Mouse (Mus musculus) C2C12 (cell line): ENCODE data around the gene Lexm. TPM values are rescaled to one million over a fixed set of nuclear protein-coding genes. Genes with fewer than 3 reads are reported as not detected.

Source experiments
- H3K27me3 ChIP-seq: one replicate; pipeline ENCODE4 v1.6.1; 2011; ENCODE audit not compliant: control insufficient read depth, insufficient read depth, insufficient read length
- H3K36me3 ChIP-seq: one replicate; pipeline ENCODE4 v1.6.1; 2011; ENCODE audit not compliant: control insufficient read depth, insufficient read depth
- H3K4me3 ChIP-seq: one replicate; pipeline ENCODE4 v1.5.1; 2011; ENCODE audit warnings: mild to moderate bottlenecking, control low read depth; ENCODE audit not compliant: poor library complexity, insufficient read depth, severe bottlenecking
- H3K79me2 ChIP-seq: one replicate; pipeline ENCODE4 v1.6.1; 2011; ENCODE audit not compliant: control insufficient read depth, insufficient read depth
- H3K79me3 ChIP-seq: one replicate; pipeline ENCODE4 v1.6.1; 2011; ENCODE audit warnings: low read depth, control low read depth
- H3ac ChIP-seq: one replicate; pipeline ENCODE3; 2011; ENCODE audit warnings: low read depth; ENCODE audit not compliant: control insufficient read depth, insufficient read length
- CEBPB ChIP-seq: IDR thresholded peaks from one replicate; pipeline ENCODE4 v1.6.1; 2011; ENCODE audit warnings: low read depth, mild to moderate bottlenecking, control low read depth, moderate library complexity
- CTCF ChIP-seq: IDR thresholded peaks from one replicate; pipeline ENCODE4 v1.5.1; 2011; ENCODE audit not compliant: control insufficient read depth, insufficient read depth, insufficient read length
- FOSL1 ChIP-seq: IDR thresholded peaks from one replicate; pipeline ENCODE4 v1.8.0; 2011; ENCODE audit warnings: mild to moderate bottlenecking, low read length; ENCODE audit not compliant: poor library complexity, insufficient read depth, severe bottlenecking
- MAX ChIP-seq: IDR thresholded peaks from one replicate; pipeline ENCODE4 v1.6.1; 2011; ENCODE audit warnings: mild to moderate bottlenecking, control low read depth
- MYOD1 ChIP-seq: IDR thresholded peaks from one replicate; pipeline ENCODE4 v1.6.1; 2011; ENCODE audit warnings: low read depth; ENCODE audit not compliant: control insufficient read depth, insufficient read length
- MYOG ChIP-seq: IDR thresholded peaks from one replicate; pipeline ENCODE4 v1.6.1; 2011; ENCODE audit not compliant: control insufficient read depth, insufficient read length; ENCODE audit errors: extremely low read depth
- USF1 ChIP-seq: IDR thresholded peaks from one replicate; pipeline ENCODE4 v1.6.1; 2011; ENCODE audit warnings: low read depth, mild to moderate bottlenecking, control low read depth, moderate library complexity
- polyA plus RNA-seq: library from polyadenylated mRNA; unstranded; fragments of >200 nt; fragmentation: generic; extraction: Trizol; gene quantifications from one replicate; pipeline ENCODE4 v1.2.1, GENCODE M21; 2012; ENCODE audit warnings: missing spikeins

The Lexm gene
- polyA plus RNA-seq, 1 experiment: not detected

DNA sequence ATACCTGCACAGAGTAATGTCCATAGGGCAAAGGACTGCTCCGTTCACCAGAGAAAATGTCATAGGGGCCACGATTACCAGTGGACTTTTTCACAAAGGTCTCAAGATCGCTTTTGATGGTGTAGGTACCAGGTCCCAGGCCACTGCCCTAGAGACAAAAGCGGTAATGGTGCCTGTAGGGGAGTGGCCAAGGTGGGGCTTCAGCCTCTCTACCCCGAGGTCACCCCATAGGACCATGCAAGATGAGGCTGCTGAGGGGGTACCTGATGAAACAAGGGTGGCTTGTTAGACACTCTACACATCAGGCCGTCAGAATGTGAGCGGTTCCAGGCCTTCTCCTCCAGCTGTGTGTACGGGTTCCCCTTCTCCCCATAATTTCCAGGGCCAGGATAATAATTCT lies 3.9 kb downstream of the Lexm start:
- no peaks in the 10 kb centered on the region for H3K79me2 ChIP-seq
- no peaks in the 10 kb centered on the region for H3K79me3 ChIP-seq
- no peak overlapping the region for H3K4me3 ChIP-seq
- H3ac ChIP-seq: no peak overlapping the region
- H3K36me3 ChIP-seq: no peaks in the 10 kb centered on the region
- no peaks in the 10 kb centered on the region for H3K27me3 ChIP-seq
- TF ChIP-seq CEBPB (no peak), MYOG (no peak), USF1 (no peak), MAX (no peak), CTCF (no peak), MYOD1 (no peak), FOSL1 (no peak)

DNA sequence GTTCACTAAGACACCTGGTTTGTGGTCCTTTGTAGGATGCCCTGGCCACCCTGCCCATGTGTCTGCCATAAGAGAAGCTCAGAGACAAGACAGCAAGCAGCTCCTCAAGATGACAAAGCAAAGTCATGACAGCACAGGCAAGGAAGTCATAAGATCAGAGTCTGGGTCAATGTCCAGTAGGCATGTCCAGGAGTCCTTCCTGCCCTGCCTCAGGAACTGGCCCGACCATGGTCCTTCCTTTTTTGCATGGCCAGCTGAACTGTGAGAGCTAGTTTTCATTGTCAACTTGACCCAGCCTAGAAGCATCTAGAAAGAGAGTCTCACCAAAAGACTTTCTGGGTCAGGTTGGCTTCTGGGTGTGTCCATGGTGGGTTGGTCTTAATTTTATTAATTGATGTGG lies 9.1 kb downstream of the Lexm start:
- H3K79me2 ChIP-seq: no peaks in the 10 kb centered on the region
- TF ChIP-seq USF1: no peak
- TF ChIP-seq CTCF: no peak
- no peak for TF ChIP-seq MAX
- TF ChIP-seq MYOG: no peak
- TF ChIP-seq CEBPB: no peak
- TF ChIP-seq MYOD1: no peak
- no peak for TF ChIP-seq FOSL1

DNA sequence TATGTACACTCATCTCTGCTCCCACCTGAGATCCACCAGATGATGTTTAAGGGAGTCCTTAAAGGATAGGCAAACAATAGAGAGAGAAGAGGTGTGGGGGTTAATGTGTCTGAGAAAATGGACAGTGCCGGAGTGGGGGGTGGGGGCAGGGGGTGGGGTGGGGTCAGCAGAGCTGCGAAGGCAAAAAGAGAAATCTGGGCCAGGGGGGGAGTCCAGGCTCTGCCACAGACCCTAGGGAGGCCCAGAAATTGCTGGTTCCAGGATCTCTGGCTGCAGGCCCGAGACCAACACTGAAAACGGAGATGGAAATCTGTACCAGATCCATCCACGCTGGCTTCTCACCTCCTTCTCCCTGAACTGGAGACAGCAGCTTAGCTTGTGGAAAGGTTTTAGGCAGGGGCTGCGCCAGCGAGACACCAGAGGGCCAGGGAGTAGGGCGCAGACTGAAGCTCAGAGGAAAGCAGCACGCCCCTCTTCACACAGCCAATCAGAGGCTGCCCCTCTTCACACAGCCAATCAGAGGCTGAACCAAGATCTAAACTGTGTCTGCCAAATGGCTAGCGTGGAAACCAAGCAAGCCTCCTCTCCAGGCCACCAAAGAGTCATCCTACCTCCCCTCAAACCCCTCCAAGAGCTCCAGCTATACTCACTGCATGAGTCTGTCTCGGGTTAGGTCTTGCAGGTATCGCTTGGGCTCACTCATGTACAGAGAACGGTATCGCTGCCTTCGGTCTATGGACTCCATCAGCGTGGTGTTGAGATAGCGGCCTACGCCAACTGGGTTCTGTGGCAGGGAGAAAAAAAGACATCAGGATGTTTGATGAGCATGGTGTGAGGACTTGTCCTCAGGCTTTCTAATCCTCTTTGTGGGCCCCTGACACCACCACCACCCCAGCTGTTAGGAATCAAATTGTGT lies 10.1 kb downstream of the Lexm start:
- Histone ChIP-seq H3K36me3 (no peaks in the 10 kb centered on the region), H3K79me3 (no peaks in the 10 kb centered on the region), H3K4me3 (no peak overlapping the region), H3K79me2 (no peaks in the 10 kb centered on the region), H3ac (no peak overlapping the region), H3K27me3 (no peaks in the 10 kb centered on the region)
- TF ChIP-seq FOSL1 (no peak), MYOG (no peak), CEBPB (no peak), CTCF (no peak), USF1 (no peak), MYOD1 (no peak), MAX (no peak)

More for the DNA sequence above, 9.1 kb downstream of the Lexm start:
- Histone ChIP-seq H3ac (no peak overlapping the region), H3K4me3 (no peak overlapping the region), H3K27me3 (no peaks in the 10 kb centered on the region), H3K79me3 (no peaks in the 10 kb centered on the region), H3K36me3 (no peaks in the 10 kb centered on the region)

- TF ChIP-seq MYOD1 (no peak), FOSL1 (no peak), MYOG (no peak), USF1 (no peak), CEBPB (no peak), CTCF (no peak), MAX (no peak)
- no peak overlapping the region for H3K4me3 ChIP-seq
- no peaks in the 10 kb centered on the region for H3K36me3 ChIP-seq
- no peaks in the 10 kb centered on the region for H3K79me2 ChIP-seq
- no peak overlapping the region for H3ac ChIP-seq
- H3K79me3 ChIP-seq: no peaks in the 10 kb centered on the region
- H3K27me3 ChIP-seq: no peaks in the 10 kb centered on the region
Measured at GRCm38 (mm10) chr4:106600770-106601169, 16.3 kb downstream of the Lexm start.

- no peaks in the 10 kb centered on the region for H3K36me3 ChIP-seq
- TF ChIP-seq MYOG: no peak
- H3ac ChIP-seq: no peak overlapping the region
- H3K79me2 ChIP-seq: no peaks in the 10 kb centered on the region
- no peaks in the 10 kb centered on the region for H3K79me3 ChIP-seq
- no peaks in the 10 kb centered on the region for H3K27me3 ChIP-seq
- H3K4me3 ChIP-seq: no peak overlapping the region
Measured at GRCm38 (mm10) chr4:106599415-106599814, 17.6 kb downstream of the Lexm start.

- Histone ChIP-seq H3K79me2 (no peaks in the 10 kb centered on the region), H3K4me3 (no peak overlapping the region), H3ac (no peak overlapping the region), H3K27me3 (no peaks in the 10 kb centered on the region), H3K79me3 (no peaks in the 10 kb centered on the region), H3K36me3 (no peaks in the 10 kb centered on the region)
- TF ChIP-seq CTCF (no peak), USF1 (no peak), MAX (no peak), CEBPB (no peak)
Measured at GRCm38 (mm10) chr4:106597741-106598140, 19.3 kb downstream of the Lexm start.
